Mouse (Mus musculus) kidney, embryonic 16.5 days (tissue): ENCODE data around the gene Klhl35. TPM values are rescaled to one million over a fixed set of nuclear protein-coding genes. Genes with fewer than 3 reads are reported as not detected.

ENCODE experiments used
- ATAC-seq: fragments of 200-750 bp; cut with Nextera tagmentation; 2 replicates; pipeline ENCODE4 v1.8.0; 2017; ENCODE audit warnings: moderate TSS enrichment; ENCODE audit not compliant: low FRiP score, low TSS enrichment
- H3K27ac ChIP-seq: fragments of 300-500 bp; sonication (generic); 2 replicates; pipeline ENCODE4 v1.5.1; 2014; ENCODE audit warnings: low read length
- H3K27me3 ChIP-seq: fragments of 300-500 bp; sonication (generic); 2 replicates; pipeline ENCODE4 v1.6.1; 2014; ENCODE audit warnings: low read length, control low read depth, mixed read lengths; ENCODE audit not compliant: insufficient read depth
- H3K36me3 ChIP-seq: fragments of 300-500 bp; sonication (generic); 2 replicates; pipeline ENCODE4 v1.6.1; 2014; ENCODE audit warnings: low read length, control low read depth, mixed read lengths; ENCODE audit not compliant: insufficient read depth
- H3K4me1 ChIP-seq: fragments of 300-500 bp; sonication (generic); 2 replicates; pipeline ENCODE4 v1.6.1; 2014; ENCODE audit warnings: low read length, control low read depth, mixed read lengths; ENCODE audit not compliant: insufficient read depth
- H3K4me2 ChIP-seq: fragments of 300-500 bp; sonication (generic); replicated peaks from 2 replicates; pipeline ENCODE4 v1.6.1; 2014; ENCODE audit warnings: low read depth, low read length
- H3K4me3 ChIP-seq: fragments of 300-500 bp; sonication (generic); 2 replicates; pipeline ENCODE4 v1.5.1; 2014; ENCODE audit warnings: mild to moderate bottlenecking, low read length
- H3K9ac ChIP-seq: fragments of 300-500 bp; sonication (generic); replicated peaks from 2 replicates; pipeline ENCODE4 v1.6.1; 2014; ENCODE audit warnings: low read length
- H3K9me3 ChIP-seq: fragments of 300-500 bp; sonication (generic); 2 replicates; pipeline ENCODE4 v1.6.1; 2016; ENCODE audit warnings: low read length, control low read depth
- WGBS: fragments of 180-500 bp; shearing (Covaris S2); extraction: QIAGEN DNeasy Blood & Tissue Kit; methylation state at CpG from one replicate; pipeline ENCODE4 v1.1.7; 2014; 5-methylcytosine and 5-hydroxymethylcytosine counted together
- polyA plus RNA-seq: library from polyadenylated mRNA; unstranded; fragments of >200 nt; fragmentation: Nextera tagmentation; extraction: Ambion mirVana; gene quantifications from 2 replicates; pipeline ENCODE4 v1.2.1, GENCODE M21; 2015

The Klhl35 gene
- polyA plus RNA-seq, 1 experiment from 2014 or later = 0.66 TPM

GRCm38 (mm10) chr7:99432248-99432647, 33.6 kb upstream of the Klhl35 start:
- H3K4me1 ChIP-seq = 0 out of 2 replicates have a peak, but pooled peaks cover 12% of the 10 kb centered on the region
- no peaks in the 10 kb centered on the region for H3K9me3 ChIP-seq
- no peak for ATAC-seq
- H3K27me3 ChIP-seq = no peaks in the 10 kb centered on the region
- H3K9ac ChIP-seq = no peak overlapping the region
- no peak overlapping the region for H3K4me3 ChIP-seq
- WGBS = 53% methylated on average over 14 of the region's 14 CpGs
- no peaks in the 10 kb centered on the region for H3K36me3 ChIP-seq
- no peak overlapping the region for H3K27ac ChIP-seq
- H3K4me2 ChIP-seq = no peak overlapping the region

GRCm38 (mm10) chr7:99432863-99433262, 32.9 kb upstream of the Klhl35 start:
- Histone ChIP-seq H3K4me1 (0 out of 2 replicates have a peak, but pooled peaks cover 12% of the 10 kb centered on the region), H3K4me3 (no peak overlapping the region), H3K36me3 (no peaks in the 10 kb centered on the region), H3K27ac (no peak overlapping the region), H3K9ac (0 out of 2 replicates have a peak overlapping the region, but pooled peaks have one; percentile 4), H3K4me2 (no peak overlapping the region), H3K9me3 (no peaks in the 10 kb centered on the region), H3K27me3 (no peaks in the 10 kb centered on the region)
- ATAC-seq = no peak
- 83% methylated on average over 6 of the region's 6 CpGs for WGBS

- 54% methylated on average over 11 of the region's 12 CpGs for WGBS
- Histone ChIP-seq H3K4me3 (no peak overlapping the region), H3K27me3 (no peaks in the 10 kb centered on the region), H3K4me2 (no peak overlapping the region), H3K27ac (no peak overlapping the region), H3K4me1 (0 out of 2 replicates have a peak, but pooled peaks cover 10% of the 10 kb centered on the region), H3K9ac (no peak overlapping the region; the same call in 1 of the 2 replicates), H3K36me3 (no peaks in the 10 kb centered on the region), H3K9me3 (no peaks in the 10 kb centered on the region)
- ATAC-seq = no peak
These were observed 31.0 kb upstream of the Klhl35 start for GRCm38 (mm10) chr7:99434672-99435250.

- no peak overlapping the region for H3K4me3 ChIP-seq
- peaks cover 15% of the 10 kb centered on the region for H3K4me1 ChIP-seq
These were observed 29.3 kb upstream of the Klhl35 start for GRCm38 (mm10) chr7:99436530-99436929.

GRCm38 (mm10) chr7:99438881-99439280, 26.9 kb upstream of the Klhl35 start:
- WGBS = 69% methylated on average over 10 of the region's 10 CpGs
- Histone ChIP-seq H3K9me3 (no peaks in the 10 kb centered on the region), H3K9ac (no peak overlapping the region), H3K4me3 (no peak overlapping the region), H3K36me3 (no peaks in the 10 kb centered on the region), H3K4me2 (no peak overlapping the region), H3K27me3 (no peaks in the 10 kb centered on the region), H3K27ac (no peak overlapping the region), H3K4me1 (peaks cover 25% of the 10 kb centered on the region)
- ATAC-seq = no peak

More at GRCm38 (mm10) chr7:99436530-99436929, 29.3 kb upstream of the Klhl35 start:
- Histone ChIP-seq H3K36me3 (no peaks in the 10 kb centered on the region), H3K4me2 (no peak overlapping the region), H3K9ac (no peak overlapping the region), H3K27me3 (no peaks in the 10 kb centered on the region), H3K27ac (no peak overlapping the region), H3K9me3 (no peaks in the 10 kb centered on the region)
- ATAC-seq = no peak
- 22% methylated on average over 4 of the region's 4 CpGs for WGBS

GRCm38 (mm10) chr7:99441534-99442072, 24.2 kb upstream of the Klhl35 start:
- H3K27me3 ChIP-seq = no peaks in the 10 kb centered on the region
- H3K4me2 ChIP-seq = no peak overlapping the region
- WGBS = 12% methylated on average over 6 of the region's 6 CpGs
- no peaks in the 10 kb centered on the region for H3K9me3 ChIP-seq
- no peaks in the 10 kb centered on the region for H3K36me3 ChIP-seq
- no peak overlapping the region for H3K4me3 ChIP-seq
- peaks cover 19% of the 10 kb centered on the region for H3K4me1 ChIP-seq
- peak; percentile 81 for ATAC-seq
- peak overlapping the region; percentile 69 for H3K27ac ChIP-seq
- H3K9ac ChIP-seq = peak overlapping the region; percentile 30

GRCm38 (mm10) chr7:99443164-99443563, 22.6 kb upstream of the Klhl35 start:
- no peak overlapping the region for H3K4me3 ChIP-seq
- no peaks in the 10 kb centered on the region for H3K27me3 ChIP-seq
- H3K27ac ChIP-seq = no peak overlapping the region
- no peaks in the 10 kb centered on the region for H3K9me3 ChIP-seq
- ATAC-seq = no peak
- 50% methylated on average over 5 of the region's 5 CpGs for WGBS
- no peak overlapping the region for H3K9ac ChIP-seq
- H3K4me1 ChIP-seq = peaks cover 19% of the 10 kb centered on the region
- H3K36me3 ChIP-seq = no peaks in the 10 kb centered on the region
- no peak overlapping the region for H3K4me2 ChIP-seq

- Histone ChIP-seq H3K4me2 (no peak overlapping the region), H3K27me3 (no peaks in the 10 kb centered on the region), H3K4me1 (peaks cover 19% of the 10 kb centered on the region), H3K9ac (no peak overlapping the region), H3K36me3 (no peaks in the 10 kb centered on the region), H3K9me3 (no peaks in the 10 kb centered on the region), H3K4me3 (no peak overlapping the region), H3K27ac (no peak overlapping the region)
- 68% methylated on average over 6 of the region's 6 CpGs for WGBS
- ATAC-seq = no peak
These were observed 21.8 kb upstream of the Klhl35 start for GRCm38 (mm10) chr7:99444012-99444411.

GRCm38 (mm10) chr7:99445833-99446232, 20.0 kb upstream of the Klhl35 start:
- no peaks in the 10 kb centered on the region for H3K36me3 ChIP-seq
- no peak overlapping the region for H3K4me2 ChIP-seq
- H3K27me3 ChIP-seq = no peaks in the 10 kb centered on the region
- no peaks in the 10 kb centered on the region for H3K9me3 ChIP-seq
- no peak overlapping the region for H3K4me3 ChIP-seq
- H3K27ac ChIP-seq = no peak overlapping the region
- 79% methylated on average over 2 of the region's 2 CpGs for WGBS
- H3K9ac ChIP-seq = 0 out of 2 replicates have a peak overlapping the region, but pooled peaks have one; percentile 25
- H3K4me1 ChIP-seq = peaks cover 19% of the 10 kb centered on the region
- ATAC-seq = no peak

GRCm38 (mm10) chr7:99447323-99447722, 18.5 kb upstream of the Klhl35 start:
- 0 out of 2 replicates have a peak, but pooled peaks have one; percentile 24 for ATAC-seq

More at GRCm38 (mm10) chr7:99447323-99447722, 18.5 kb upstream of the Klhl35 start:
- Histone ChIP-seq H3K4me2 (no peak overlapping the region), H3K9me3 (no peaks in the 10 kb centered on the region), H3K27ac (no peak overlapping the region), H3K36me3 (no peaks in the 10 kb centered on the region), H3K4me1 (peaks cover 5% of the 10 kb centered on the region; the same call in 1 of the 2 replicates), H3K4me3 (no peak overlapping the region), H3K27me3 (no peaks in the 10 kb centered on the region), H3K9ac (no peak overlapping the region)
- 50% methylated on average over 5 of the region's 5 CpGs for WGBS
